Mouse (Mus musculus) stomach, embryonic 16.5 days (tissue): Measurements from ENCODE around the gene Zbtb7a. TPM values are rescaled to one million over a fixed set of nuclear protein-coding genes. Genes with fewer than 3 reads are reported as not detected.

Experiments
- ATAC-seq: fragments of 200-750 bp; cut with Nextera tagmentation; 2 replicates; pipeline ENCODE4 v1.8.0; 2017; ENCODE audit warnings: moderate number of reproducible peaks, moderate TSS enrichment; ENCODE audit not compliant: insufficient read depth, low FRiP score
- H3K27ac ChIP-seq: fragments of 300-500 bp; sonication (generic); 2 replicates; pipeline ENCODE4 v1.5.1; 2014; ENCODE audit warnings: low read length
- H3K27me3 ChIP-seq: fragments of 300-500 bp; sonication (generic); 2 replicates; pipeline ENCODE4 v1.6.1; 2014; ENCODE audit warnings: low read length, control low read depth, mixed read lengths; ENCODE audit not compliant: control insufficient read depth, insufficient read depth
- H3K36me3 ChIP-seq: fragments of 300-500 bp; sonication (generic); 2 replicates; pipeline ENCODE4 v1.6.1; 2014; ENCODE audit warnings: low read length; ENCODE audit not compliant: control insufficient read depth, insufficient read depth
- H3K4me1 ChIP-seq: fragments of 300-500 bp; sonication (generic); 2 replicates; pipeline ENCODE4 v1.6.1; 2014; ENCODE audit warnings: low read length, control low read depth, mixed read lengths; ENCODE audit not compliant: control insufficient read depth, insufficient read depth
- H3K4me2 ChIP-seq: fragments of 300-500 bp; sonication (generic); 2 replicates; pipeline ENCODE4 v1.6.1; 2014; ENCODE audit warnings: low read depth, low read length, mixed read lengths
- H3K4me3 ChIP-seq: fragments of 300-500 bp; sonication (generic); replicated peaks from 2 replicates; pipeline ENCODE4 v1.5.1; 2014; ENCODE audit warnings: mild to moderate bottlenecking, low read length
- H3K9ac ChIP-seq: fragments of 300-500 bp; sonication (generic); 2 replicates; pipeline ENCODE4 v1.6.1; 2014; ENCODE audit warnings: low read length
- H3K9me3 ChIP-seq: fragments of 300-500 bp; sonication (generic); replicated peaks from 2 replicates; pipeline ENCODE4 v1.6.1; 2016; ENCODE audit warnings: low read length, control low read depth; ENCODE audit not compliant: control insufficient read depth
- WGBS: fragments of 180-500 bp; shearing (Covaris S2); extraction: QIAGEN DNeasy Blood & Tissue Kit; methylation state at CpG from one replicate; pipeline ENCODE4 v1.1.7; 2014; 5-methylcytosine and 5-hydroxymethylcytosine counted together
- polyA plus RNA-seq: library from polyadenylated mRNA; unstranded; fragments of >200 nt; fragmentation: Nextera tagmentation; extraction: Ambion mirVana; gene quantifications from 2 replicates; pipeline ENCODE4 v1.2.1, GENCODE M21; 2015

Gene Zbtb7a
- polyA plus RNA-seq, 1 experiment from 2014 or later, result 36.6 TPM

GRCm38 (mm10) chr10:81112946-81113345, 22.1 kb upstream of the Zbtb7a start:
- H3K36me3 ChIP-seq, result peaks cover 15% of the 10 kb centered on the region
- H3K4me2 ChIP-seq, result no peak overlapping the region
- H3K4me3 ChIP-seq, result no peak overlapping the region
- no peak overlapping the region for H3K27ac ChIP-seq
- no peak for ATAC-seq
- no peaks in the 10 kb centered on the region for H3K27me3 ChIP-seq
- no peak overlapping the region for H3K9ac ChIP-seq
- no peaks in the 10 kb centered on the region for H3K4me1 ChIP-seq
- WGBS, result 86% methylated on average over 6 of the region's 6 CpGs
- no peaks in the 10 kb centered on the region for H3K9me3 ChIP-seq

GRCm38 (mm10) chr10:81119625-81120024, 15.4 kb upstream of the Zbtb7a start:
- no peak overlapping the region for H3K4me2 ChIP-seq
- WGBS, result 90% methylated on average over 10 of the region's 10 CpGs
- no peak for ATAC-seq

GRCm38 (mm10) chr10:81120650-81121049, 14.4 kb upstream of the Zbtb7a start:
- no peak for ATAC-seq
- no peaks in the 10 kb centered on the region for H3K27me3 ChIP-seq
- no peaks in the 10 kb centered on the region for H3K4me1 ChIP-seq
- no peak overlapping the region for H3K4me2 ChIP-seq
- peaks cover 31% of the 10 kb centered on the region; the same call in 1 of the 2 replicates for H3K36me3 ChIP-seq
- 85% methylated on average over 7 of the region's 7 CpGs for WGBS
- no peak overlapping the region for H3K9ac ChIP-seq
- no peak overlapping the region for H3K27ac ChIP-seq
- H3K4me3 ChIP-seq, result no peak overlapping the region
- no peaks in the 10 kb centered on the region for H3K9me3 ChIP-seq

More at GRCm38 (mm10) chr10:81119625-81120024, 15.4 kb upstream of the Zbtb7a start:
- H3K9ac ChIP-seq, result no peak overlapping the region
- no peaks in the 10 kb centered on the region for H3K27me3 ChIP-seq
- H3K27ac ChIP-seq, result no peak overlapping the region
- no peaks in the 10 kb centered on the region for H3K4me1 ChIP-seq
- H3K9me3 ChIP-seq, result no peaks in the 10 kb centered on the region
- peaks cover 31% of the 10 kb centered on the region; the same call in 1 of the 2 replicates for H3K36me3 ChIP-seq
- no peak overlapping the region for H3K4me3 ChIP-seq

GRCm38 (mm10) chr10:81122889-81123288, 12.1 kb upstream of the Zbtb7a start:
- Histone ChIP-seq H3K27ac (no peak overlapping the region), H3K27me3 (no peaks in the 10 kb centered on the region), H3K4me2 (no peak overlapping the region), H3K9me3 (no peaks in the 10 kb centered on the region), H3K36me3 (peaks cover 31% of the 10 kb centered on the region; the same call in 1 of the 2 replicates), H3K4me3 (no peak overlapping the region), H3K4me1 (0 out of 2 replicates have a peak, but pooled peaks cover 6% of the 10 kb centered on the region), H3K9ac (no peak overlapping the region)
- ATAC-seq, result no peak
- 61% methylated on average over 2 of the region's 2 CpGs for WGBS

GRCm38 (mm10) chr10:81123500-81123899, 11.5 kb upstream of the Zbtb7a start:
- no peak for ATAC-seq
- no peaks in the 10 kb centered on the region for H3K27me3 ChIP-seq
- H3K9me3 ChIP-seq, result no peaks in the 10 kb centered on the region
- no peak overlapping the region for H3K27ac ChIP-seq
- WGBS, result 74% methylated on average over 11 of the region's 11 CpGs
- H3K4me1 ChIP-seq, result 0 out of 2 replicates have a peak, but pooled peaks cover 6% of the 10 kb centered on the region
- H3K4me2 ChIP-seq, result no peak overlapping the region
- H3K36me3 ChIP-seq, result peaks cover 28% of the 10 kb centered on the region; the same call in 1 of the 2 replicates
- no peak overlapping the region for H3K4me3 ChIP-seq
- H3K9ac ChIP-seq, result no peak overlapping the region

GRCm38 (mm10) chr10:81134181-81134587, 836 bp upstream of the Zbtb7a start:
- WGBS, result 5% methylated on average over 16 of the region's 16 CpGs
- ATAC-seq, result no peak
- peak overlapping the region; percentile 54; the same call in 1 of the 2 replicates for H3K9ac ChIP-seq

GRCm38 (mm10) chr10:81135831-81136705, 1.0 kb downstream of the Zbtb7a start:
- under 1% methylated on average over 83 of the region's 86 CpGs for WGBS
- ATAC-seq, result peak; percentile 52
- Histone ChIP-seq H3K4me3 (peak overlapping the region; percentile 96), H3K27ac (peak overlapping the region; percentile 100), H3K4me1 (peaks cover 45% of the 10 kb centered on the region), H3K9me3 (no peaks in the 10 kb centered on the region), H3K4me2 (peak overlapping the region; percentile 98), H3K9ac (peak overlapping the region; percentile 99), H3K27me3 (no peaks in the 10 kb centered on the region; the same call in 1 of the 2 replicates), H3K36me3 (no peaks in the 10 kb centered on the region; the same call in 1 of the 2 replicates)

More at GRCm38 (mm10) chr10:81134181-81134587, 836 bp upstream of the Zbtb7a start:
- H3K27me3 ChIP-seq, result no peaks in the 10 kb centered on the region; the same call in 1 of the 2 replicates
- H3K4me1 ChIP-seq, result peaks cover 34% of the 10 kb centered on the region
- peak overlapping the region; percentile 96 for H3K4me3 ChIP-seq
- H3K9me3 ChIP-seq, result no peaks in the 10 kb centered on the region
- H3K36me3 ChIP-seq, result no peaks in the 10 kb centered on the region
- H3K4me2 ChIP-seq, result peak overlapping the region; percentile 98
- H3K27ac ChIP-seq, result peak overlapping the region; percentile 100

- WGBS, result under 1% methylated on average over 45 of the region's 50 CpGs
- peak overlapping the region; percentile 99 for H3K9ac ChIP-seq
- H3K4me3 ChIP-seq, result peak overlapping the region; percentile 96
- peak; percentile 7 for ATAC-seq
- H3K9me3 ChIP-seq, result no peaks in the 10 kb centered on the region
- peak overlapping the region; percentile 98 for H3K4me2 ChIP-seq
- no peaks in the 10 kb centered on the region; the same call in 1 of the 2 replicates for H3K27me3 ChIP-seq
- peak overlapping the region; percentile 100 for H3K27ac ChIP-seq
- no peaks in the 10 kb centered on the region; the same call in 1 of the 2 replicates for H3K36me3 ChIP-seq
- H3K4me1 ChIP-seq, result peaks cover 52% of the 10 kb centered on the region
Measured at GRCm38 (mm10) chr10:81136706-81137231, 1.7 kb downstream of the Zbtb7a start.
